Mouse (Mus musculus) embryonic fibroblast, embryonic 13.5 days (primary cell): ENCODE data around the gene Abl1.

ENCODE experiments used
- CTCF ChIP-seq: IDR thresholded peaks from 2 replicates; pipeline ENCODE4 v1.5.1; 2011; ENCODE audit warnings: mild to moderate bottlenecking, control low read depth, low read length, moderate library complexity, borderline replicate concordance; ENCODE audit not compliant: insufficient read depth
- POLR2A ChIP-seq: IDR thresholded peaks from 2 replicates; pipeline ENCODE4 v1.6.1; 2011; ENCODE audit warnings: low read depth, mild to moderate bottlenecking, control low read depth, low read length, moderate library complexity

DNA sequence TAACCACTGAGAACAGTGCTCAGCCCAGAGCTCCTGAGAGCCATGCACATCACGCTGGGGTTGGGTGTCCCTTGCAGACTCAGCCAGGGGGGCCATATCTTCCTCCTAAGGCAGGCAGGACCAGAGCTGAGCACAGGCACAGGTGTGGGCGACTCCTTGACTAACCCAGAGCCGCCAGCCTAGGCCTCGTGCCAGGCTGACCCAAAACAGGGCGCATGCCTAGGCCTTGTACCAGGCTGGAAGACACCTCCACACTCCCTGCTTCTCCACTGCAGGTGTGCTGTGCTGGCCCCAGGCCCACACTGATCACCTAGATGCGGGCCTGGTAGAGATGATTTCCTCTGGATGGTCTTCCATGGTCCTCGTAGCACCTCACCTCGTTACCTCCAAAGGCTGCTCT is 114.6 kb downstream of the Abl1 start:
- TF ChIP-seq POLR2A: no peak
- no peak for TF ChIP-seq CTCF
